Mouse (Mus musculus) Muller cell, postnatal 12 days (primary cell): ENCODE data around the gene Cnnm3.
A peak's percentile ranks its signal among the peaks of the same experiment; 100 is the strongest.

Experiments used
- DNase-seq: peaks from one replicate; pipeline ENCODE4 v3.0.0-alpha.2; 2015; ENCODE audit errors: inconsistent ontology term

Gene Cnnm3

GRCm38 (mm10) chr1:36556553-36557456 is 45.1 kb downstream of the Cnnm3 start:
- peak; percentile 95 for DNase-seq

GRCm38 (mm10) chr1:36557457-36558011 is 45.9 kb downstream of the Cnnm3 start:
- peak; percentile 81 for DNase-seq

- DNase-seq, result peak; percentile 77
These were observed 46.6 kb downstream of the Cnnm3 start, which contains the start of gene Sema4c for GRCm38 (mm10) chr1:36558031-36558993. TSS of gene Sema4c (minus strand) at chr1:36558349.

- no peak for DNase-seq
These were observed 47.6 kb downstream of the Cnnm3 start for GRCm38 (mm10) chr1:36559256-36559655.

GRCm38 (mm10) chr1:36559888-36560287 is 48.2 kb downstream of the Cnnm3 start:
- DNase-seq, result no peak

- no peak for DNase-seq
These were observed 49.2 kb downstream of the Cnnm3 start for GRCm38 (mm10) chr1:36560903-36561302.

- DNase-seq, result no peak
These were observed 50.7 kb downstream of the Cnnm3 start for GRCm38 (mm10) chr1:36562388-36562787.

- DNase-seq, result no peak
These were observed 51.5 kb downstream of the Cnnm3 start for GRCm38 (mm10) chr1:36563197-36563596.

- DNase-seq, result no peak
These were observed 52.0 kb downstream of the Cnnm3 start for GRCm38 (mm10) chr1:36563632-36564031.

GRCm38 (mm10) chr1:36564101-36564500 is 52.4 kb downstream of the Cnnm3 start:
- no peak for DNase-seq

GRCm38 (mm10) chr1:36566425-36566824 is 54.8 kb downstream of the Cnnm3 start:
- no peak for DNase-seq

GRCm38 (mm10) chr1:36567818-36568603 is 56.3 kb downstream of the Cnnm3 start:
- DNase-seq, result no peak

- DNase-seq, result no peak
These were observed 57.1 kb downstream of the Cnnm3 start for GRCm38 (mm10) chr1:36568776-36569175.

- DNase-seq, result peak; percentile 34
These were observed 58.1 kb downstream of the Cnnm3 start for GRCm38 (mm10) chr1:36569694-36570276.

GRCm38 (mm10) chr1:36570320-36570719 is 58.7 kb downstream of the Cnnm3 start:
- no peak for DNase-seq

- DNase-seq, result no peak
These were observed 60.0 kb downstream of the Cnnm3 start for GRCm38 (mm10) chr1:36571627-36572026.

GRCm38 (mm10) chr1:36572140-36572700 is 60.6 kb downstream of the Cnnm3 start:
- no peak for DNase-seq

- no peak for DNase-seq
These were observed 61.0 kb downstream of the Cnnm3 start for GRCm38 (mm10) chr1:36572709-36573108.

GRCm38 (mm10) chr1:36573524-36573923 is 61.9 kb downstream of the Cnnm3 start:
- DNase-seq, result no peak

- DNase-seq, result no peak
These were observed 62.7 kb downstream of the Cnnm3 start for GRCm38 (mm10) chr1:36574196-36574955.
